ENCODE assay signal across 8 mouse cellular contexts in genomic region chr11:77492911-77493332, GRCm38 (mm10). TPM values are rescaled to one million over a fixed set of nuclear protein-coding genes. Genes with fewer than 3 reads are reported as not detected.
A peak's percentile ranks its signal among the peaks of the same experiment; 100 is the strongest.
DNase-seq lines count a peak whose midpoint lies in the region; ATAC-seq lines count a peak whose summit lies in the region.

No protein-coding gene starts in this region.

- peak; percentile 93 for DNase-seq in MN1 (ENCODE audit: low spot score)
- peak; percentile 90 for DNase-seq in cerebellum, adult 8-10 months
- DNase-seq in forelimb bud, embryonic 11.5 days (ENCODE audit: low read depth, low spot score): peak; percentile 91
- DNase-seq in layer of hippocampus, postnatal 14 days (ENCODE audit: low spot score in 2 of 2): peak; percentile 84 to 93
- peak; percentile 94 for DNase-seq in lung, postnatal 14 days
- peak; percentile 92 for DNase-seq in retina, embryonic 14.5 days (ENCODE audit: low spot score)
- peak; percentile 92 to 95 for DNase-seq in thymus, postnatal 36 days

- ATAC-seq in hematopoietic stem cell, adult 5-6 weeks (replicated peaks in 1 of 2; ENCODE audit: insufficient read depth in 1 of 2, low FRiP score in 2 of 2, low TSS enrichment in 1 of 2, low read depth in 1 of 2, poor library complexity in 2 of 2, severe bottlenecking in 2 of 2): peak; percentile 54 to 63; a peak in 3 of 4 replicates

RNA-seq across cellular contexts. Expression of gene Git1, which starts 0.4 kb away (rescaled TPM):
- total RNA-seq in hematopoietic stem cell, adult 5-6 weeks (2017): 22.1 and 24.1 TPM in 2 replicates
- 100 to 1,000 TPM; 164 to 177 TPM for total RNA-seq in layer of hippocampus, postnatal 14 days (2021)

RNA-seq across cellular contexts. Expression of gene Ankrd13b, which starts 3.4 kb away (rescaled TPM):
- 8.1 and 13.2 TPM in 2 replicates for total RNA-seq in hematopoietic stem cell, adult 5-6 weeks (2017)
- 100 to 1,000 TPM; 122 TPM for total RNA-seq in layer of hippocampus, postnatal 14 days (2021)

RNA-seq across cellular contexts. Expression of gene Abhd15, which starts 22.0 kb away (rescaled TPM):
- 12.3 and 19.1 TPM in 2 replicates for total RNA-seq in hematopoietic stem cell, adult 5-6 weeks (2017)
- 1 to 10 TPM; 1.9 to 2.4 TPM for total RNA-seq in layer of hippocampus, postnatal 14 days (2021)

RNA-seq across cellular contexts. Expression of gene Trp53i13, which starts 22.9 kb away (rescaled TPM):
- 5.0 and 5.4 TPM in 2 replicates for total RNA-seq in hematopoietic stem cell, adult 5-6 weeks (2017)
- total RNA-seq in layer of hippocampus, postnatal 14 days (2021): 1 to 10 TPM; 5.8 to 6.7 TPM

RNA-seq across cellular contexts. Expression of gene Gm10392, which starts 26.1 kb away (rescaled TPM):
- 0.55 and 2.4 TPM in 2 replicates for total RNA-seq in hematopoietic stem cell, adult 5-6 weeks (2017)
- not detected for total RNA-seq in layer of hippocampus, postnatal 14 days (2021)

Comparison
In these comparisons a context has a peak if more than half of its experiments do, and no peak if none do; other contexts are left out.
1. Peak in every context shown above with its lines: DNase-seq and ATAC-seq.